ENCODE assay signal across 18 mouse cellular contexts in genomic region chr2:65250589-65251104, GRCm38 (mm10). TPM values are rescaled to one million over a fixed set of nuclear protein-coding genes. Genes with fewer than 3 reads are reported as not detected.
DNase-seq lines count a peak whose midpoint lies in the region; ATAC-seq and TF ChIP-seq lines count a peak whose summit lies in the region.
"Had no signal": no experiment of that assay in that cellular context is flagged by ENCODE, and none has a peak within 500 bp of the region (broad histone marks: within the 10 kb centered on the region; RNA-seq: fewer than 3 reads in every experiment).

No protein-coding gene starts in this region.

- TF ChIP-seq POLR2A in heart, adult 2 months (IDR thresholded peaks at IDR 0.05; ENCODE audit: insufficient read depth, low read depth, low read length), result no peak

- H3K79me2 ChIP-seq in heart, adult 2 months (replicated peaks; ENCODE audit: control insufficient read depth, insufficient read depth, low read length), result no peaks in the 10 kb centered on the region

- no peaks in the 10 kb centered on the region for H3K9me3 ChIP-seq in heart, embryonic 15.5 days (replicated peaks)
- H3K9me3 ChIP-seq: hindbrain, embryonic 13.5 days; liver, embryonic 12.5 days; midbrain, embryonic 10.5 days had no signal

- H3K27me3 ChIP-seq in heart, adult 2 months (ENCODE audit: control insufficient read depth, insufficient read depth, low read length), result no peaks in the 10 kb centered on the region
- H3K27me3 ChIP-seq in heart, embryonic 15.5 days, result no peaks in the 10 kb centered on the region
- H3K27me3 ChIP-seq: hindbrain, embryonic 13.5 days; liver, embryonic 12.5 days had no signal

- no peak for TF ChIP-seq CTCF in heart, adult 2 months (IDR thresholded peaks at IDR 0.05)

- WGBS in heart, adult 2 months, result 35% methylated on average over 5 of the region's 5 CpGs
- WGBS in heart, embryonic 15.5 days, result 23% methylated on average over 5 of the region's 5 CpGs

- H3K4me1 ChIP-seq in heart, adult 2 months (ENCODE audit: control insufficient read depth, insufficient read depth, low read length), result peaks cover 2% of the 10 kb centered on the region; the same call in 1 of the 2 replicates
- H3K4me1 ChIP-seq in heart, embryonic 15.5 days (replicated peaks), result peaks cover 8% of the 10 kb centered on the region
- H3K4me1 ChIP-seq: hindbrain, embryonic 13.5 days; liver, embryonic 12.5 days; midbrain, embryonic 10.5 days had no signal

- no peak overlapping the region for H3K4me3 ChIP-seq in heart, adult 2 months
- H3K4me3 ChIP-seq in heart, embryonic 15.5 days, result no peak overlapping the region
- H3K4me3 ChIP-seq: hindbrain, embryonic 13.5 days; liver, embryonic 12.5 days; midbrain, embryonic 10.5 days had no signal

- H3K9ac ChIP-seq in heart, adult 2 months (ENCODE audit: low read depth, low read length), result no peak overlapping the region
- no peak overlapping the region for H3K9ac ChIP-seq in heart, embryonic 15.5 days
- H3K9ac ChIP-seq: hindbrain, embryonic 13.5 days; liver, embryonic 12.5 days had no signal

- no peaks in the 10 kb centered on the region for H3K36me3 ChIP-seq in heart, adult 2 months (ENCODE audit: control insufficient read depth, insufficient read depth, low read length)
- H3K36me3 ChIP-seq in heart, embryonic 15.5 days, result no peaks in the 10 kb centered on the region
- H3K36me3 ChIP-seq: hindbrain, embryonic 13.5 days; liver, embryonic 12.5 days; midbrain, embryonic 10.5 days had no signal

- ATAC-seq in heart, embryonic 15.5 days (replicated peaks; ENCODE audit: insufficient number of reproducible peaks, insufficient read depth, low FRiP score, low read depth), result 0 out of 2 replicates have a peak, but pooled peaks have one; percentile 31
- no peak for ATAC-seq in megakaryocyte progenitor cell, adult 5-6 weeks (replicated peaks; ENCODE audit: poor library complexity)
- ATAC-seq: forebrain, embryonic 14.5 days; inflammation-experienced regulatory T-cells, adult 6 months; liver, embryonic 12.5 days had no signal

- no peak overlapping the region for H3K4me2 ChIP-seq in heart, embryonic 15.5 days
- H3K4me2 ChIP-seq: hindbrain, embryonic 13.5 days; liver, embryonic 12.5 days had no signal

- intact Hi-C loops in heart, adult 2 months (cut with DNase I), result no loop called here
- intact Hi-C loops in heart, postnatal 25 days (cut with DNase I), result no loop called here

- peak; percentile 78 for TF ChIP-seq EP300 in heart, adult 2 months (IDR thresholded peaks at IDR 0.05; ENCODE audit: insufficient read depth, low read depth, low read length)

- DNase-seq in heart, adult 2 months, result peak in 1 of 2 experiments; percentile 42
- DNase-seq in heart, postnatal 25 days (ENCODE audit: low spot score), result no peak
- DNase-seq in ovary, adult 18-20 months (ENCODE audit: low spot score), result peak; percentile 28
- DNase-seq in ovary, postnatal 14 days (ENCODE audit: low spot score), result no peak
- DNase-seq in right cerebral cortex, adult 2 months (ENCODE audit: low spot score in 2 of 2), result no peak
- DNase-seq: cerebellum, adult 9-11 months; gastrocnemius, postnatal 10 days; left cerebral cortex, postnatal 4 days; lung, adult 2 months; lung, postnatal 36 days; right cerebral cortex, adult 18-20 months had no signal

- no peak overlapping the region for H3K27ac ChIP-seq in heart, adult 2 months
- no peak overlapping the region for H3K27ac ChIP-seq in heart, embryonic 15.5 days
- H3K27ac ChIP-seq: hindbrain, embryonic 13.5 days; liver, embryonic 12.5 days; midbrain, embryonic 10.5 days had no signal

RNA-seq across cellular contexts. Expression of gene Cobll1, which starts 11.4 kb away (rescaled TPM):
- 10 to 100 TPM; 53.3 to 76.8 TPM for total RNA-seq in heart, adult 2 months (2021)
- polyA plus RNA-seq in heart, adult 2 months (2012; rRNA removed), result 19.3 and 35.1 TPM in 2 replicates
- 10 to 100 TPM; 56.6 to 61.6 TPM for total RNA-seq in heart, postnatal 25 days (2021)
- polyA plus RNA-seq in heart, embryonic 15.5 days (2015; fragmentation: Nextera tagmentation; extraction: Ambion mirVana), result 9.9 and 10.7 TPM in 2 replicates
- total RNA-seq in megakaryocyte progenitor cell, adult 5-6 weeks (2015), result 1.9 and 3.9 TPM in 2 replicates
- 1.6 and 2.2 TPM in 2 replicates for total RNA-seq in megakaryocyte progenitor cell, adult 5-6 weeks (2017)

Comparison
In these comparisons a context has a peak if more than half of its experiments do, and no peak if none do; other contexts are left out.
1. RNA of gene Cobll1, which starts 11.4 kb away (total RNA-seq): 53.3 to 76.8 TPM in heart, adult 2 months and 56.6 to 61.6 TPM in heart, postnatal 25 days; 1.6 to 3.9 TPM in megakaryocyte progenitor cell, adult 5-6 weeks; every median in the first group is over 10 times any median in the second.